Mouse (Mus musculus) heart, postnatal 36 days (tissue): Measurements from ENCODE around the gene Yeats2. TPM values are rescaled to one million over a fixed set of nuclear protein-coding genes. Genes with fewer than 3 reads are reported as not detected.

Experiments
- DNase-seq, 2 experiments: peaks; one replicate each; pipeline ENCODE4 v3.0.0; 2021 to 2022
- intact Hi-C: fragments of 180-260 bp; cut with DNase I; formaldehyde crosslinking; loops from one replicate; pipeline ENCODE4 v1.15.1; 2025
- total RNA-seq, 2 experiments: library from RNA; stranded (reverse); gene quantifications; 2 replicates each; pipeline ENCODE4 v1.2.3; 2021

The Yeats2 gene
- total RNA-seq, 2 experiments from 2014 or later = 10.3 to 12.3 TPM

- DNase-seq = no peak
- intact Hi-C loops = no loop called here
These were observed 117.1 kb downstream of the Yeats2 start for GRCm38 (mm10) chr16:20257926-20258325.

- no peak for DNase-seq
- intact Hi-C loops = no loop called here
These were observed 124.2 kb downstream of the Yeats2 start for GRCm38 (mm10) chr16:20265089-20265488.

- intact Hi-C loops = no loop called here
- DNase-seq = no peak
These were observed 130.5 kb downstream of the Yeats2 start for GRCm38 (mm10) chr16:20271339-20271738.

- intact Hi-C loops = no loop called here
- DNase-seq = no peak
These were observed 132.1 kb downstream of the Yeats2 start for GRCm38 (mm10) chr16:20272994-20273393.

- no peak for DNase-seq
- intact Hi-C loops = no loop called here
These were observed 138.5 kb downstream of the Yeats2 start for GRCm38 (mm10) chr16:20279395-20279794.

GRCm38 (mm10) chr16:20280238-20280637, 139.4 kb downstream of the Yeats2 start:
- no peak for DNase-seq
- intact Hi-C loops = no loop called here

Other genes with a start within 250 kb of the Yeats2 start
- gene Klhl6, start 158.0 kb upstream of the Yeats2 start, total RNA-seq = 1 to 10 TPM; 5.3 to 6.3 TPM
- gene Klhl24, start 43.5 kb upstream of the Yeats2 start, total RNA-seq = 100 to 1,000 TPM; 344 to 350 TPM
- 1 to 10 TPM; 1.3 to 1.5 TPM for gene Map6d1, start 100.3 kb downstream of the Yeats2 start, total RNA-seq
- gene Parl, start 161.3 kb downstream of the Yeats2 start, total RNA-seq = 10 to 100 TPM; 85.2 to 87.5 TPM
- 1 to 10 TPM in 1 of 2 experiments, under 1 TPM in 1; 0.89 to 1.6 TPM for gene Cyp2ab1, start 184.3 kb downstream of the Yeats2 start, total RNA-seq